8 mouse cellular contexts compared by ENCODE assay signal in the genomic region with DNA sequence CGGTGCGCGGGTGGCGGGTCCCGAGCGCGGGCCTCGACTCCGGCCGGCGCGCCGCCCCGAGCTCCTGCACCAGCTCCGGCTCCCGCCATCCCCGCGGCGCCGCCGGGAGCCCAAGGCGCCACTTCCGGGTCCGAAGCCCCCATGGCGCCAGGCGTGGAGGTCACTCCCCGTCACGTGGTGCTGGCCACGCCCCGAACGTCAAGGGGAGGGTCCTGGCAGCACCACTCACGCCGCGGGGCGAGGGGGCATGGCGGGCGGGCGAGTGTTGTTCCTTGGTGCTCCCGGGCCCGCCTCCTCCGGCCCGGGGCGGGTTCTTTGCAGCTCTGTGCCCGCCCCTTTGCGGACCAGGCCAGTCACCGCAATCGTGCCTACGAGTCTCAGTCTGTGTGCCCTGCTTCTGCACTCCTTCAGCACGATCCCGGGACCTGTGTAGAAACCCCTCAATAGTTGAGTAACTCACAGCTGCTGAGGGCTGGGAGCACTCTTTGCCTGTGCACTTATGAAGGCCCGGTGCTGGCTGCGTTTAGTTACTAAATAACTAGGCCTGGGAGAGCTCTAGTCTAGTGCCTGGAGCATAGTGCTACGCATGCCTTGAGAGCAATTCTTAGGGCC. TPM values are rescaled to one million over a fixed set of nuclear protein-coding genes. Genes with fewer than 3 reads are reported as not detected.
DNase-seq lines count a peak whose midpoint lies in the region; ATAC-seq lines count a peak whose summit lies in the region.

Gene Mtch1 (minus strand): TSS at position 290 of the 612 bp plus-strand sequence.

- peak within 1 kb of the TSS; percentile 88 for H3K27ac ChIP-seq in intestine, embryonic 14.5 days (ENCODE audit: low read depth)

- peak within 1 kb of the TSS; percentile 82 for H3K4me3 ChIP-seq in intestine, embryonic 14.5 days (ENCODE audit: low read depth, low read length)

- peak; percentile 99 to 100 for DNase-seq in adrenal gland, adult (ENCODE audit: inconsistent age in 2 of 2, low spot score in 1 of 2)
- peak; percentile 99 for DNase-seq in embryo, embryonic 10.5 days (ENCODE audit: low spot score)
- DNase-seq in gastrocnemius, postnatal 25 days, result peak; percentile 99
- DNase-seq in intestine, embryonic 14.5 days (ENCODE audit: low spot score), result peak; percentile 99
- peak; percentile 95 to 97 for DNase-seq in left cerebral cortex, postnatal 14 days (ENCODE audit: low spot score in 2 of 2)
- peak; percentile 99 for DNase-seq in mesoderm, embryonic 11.5 days (ENCODE audit: low read depth, low spot score)
- peak; percentile 95 to 96 for DNase-seq in right cerebral cortex, postnatal 36 days (ENCODE audit: low spot score in 2 of 2)
- DNase-seq in yolk sac, embryonic 10.5 days (ENCODE audit: low spot score), result peak; percentile 99

- under 1% methylated on average over 49 of the region's 53 CpGs for WGBS in intestine, embryonic 14.5 days

- no peaks in the 10 kb centered on the region for H3K9me3 ChIP-seq in intestine, embryonic 14.5 days (ENCODE audit: control insufficient read depth, low read length)

- H3K9ac ChIP-seq in intestine, embryonic 14.5 days (ENCODE audit: low read length), result peak within 1 kb of the TSS; percentile 88

- peaks cover 16% of the 10 kb centered on the region for H3K4me1 ChIP-seq in intestine, embryonic 14.5 days (replicated peaks; ENCODE audit: control insufficient read depth, insufficient read depth, low read length)

- peak within 1 kb of the TSS; percentile 66 for H3K4me2 ChIP-seq in intestine, embryonic 14.5 days (ENCODE audit: low read length)

- peaks cover 19% of the 10 kb centered on the region for H3K36me3 ChIP-seq in intestine, embryonic 14.5 days (ENCODE audit: control insufficient read depth, insufficient read depth, low read length)

- H3K27me3 ChIP-seq in intestine, embryonic 14.5 days (replicated peaks; ENCODE audit: control insufficient read depth, insufficient read depth, low read length), result no peaks in the 10 kb centered on the region

- intact Hi-C loops in left cerebral cortex, postnatal 14 days (cut with DNase I), result no loop called here

- peak; percentile 97 for ATAC-seq in intestine, embryonic 14.5 days (replicated peaks; ENCODE audit: low FRiP score, low TSS enrichment, low read depth)

RNA-seq across cellular contexts. Expression of gene Mtch1, which starts in this region (rescaled TPM):
- total RNA-seq in gastrocnemius, postnatal 25 days (2021), result 100 to 1,000 TPM; 104 to 106 TPM
- 292 and 324 TPM in 2 replicates for polyA plus RNA-seq in intestine, embryonic 14.5 days (2014; fragmentation: Nextera tagmentation; extraction: Ambion mirVana)
- 100 to 1,000 TPM; 486 to 490 TPM for total RNA-seq in left cerebral cortex, postnatal 14 days (2021)

Comparison
In these comparisons a context has a peak if more than half of its experiments do, and no peak if none do; other contexts are left out.
1. Peak in every context shown above with its lines: DNase-seq, ATAC-seq, H3K4me3 ChIP-seq and H3K27ac ChIP-seq.
2. RNA of gene Mtch1 (total RNA-seq): 486 to 490 TPM in left cerebral cortex, postnatal 14 days; 104 to 106 TPM in gastrocnemius, postnatal 25 days; every median in the first group is over 4 times any median in the second.